Mouse (Mus musculus) spleen, postnatal 14 days (tissue): ENCODE measurements around the gene Dnase2b.

Experiments
- DNase-seq, 2 experiments: peaks; one replicate each; pipeline ENCODE4 v3.0.0; 2021 to 2022; ENCODE audit warnings: low spot score in 2 of 2

Gene Dnase2b

DNA sequence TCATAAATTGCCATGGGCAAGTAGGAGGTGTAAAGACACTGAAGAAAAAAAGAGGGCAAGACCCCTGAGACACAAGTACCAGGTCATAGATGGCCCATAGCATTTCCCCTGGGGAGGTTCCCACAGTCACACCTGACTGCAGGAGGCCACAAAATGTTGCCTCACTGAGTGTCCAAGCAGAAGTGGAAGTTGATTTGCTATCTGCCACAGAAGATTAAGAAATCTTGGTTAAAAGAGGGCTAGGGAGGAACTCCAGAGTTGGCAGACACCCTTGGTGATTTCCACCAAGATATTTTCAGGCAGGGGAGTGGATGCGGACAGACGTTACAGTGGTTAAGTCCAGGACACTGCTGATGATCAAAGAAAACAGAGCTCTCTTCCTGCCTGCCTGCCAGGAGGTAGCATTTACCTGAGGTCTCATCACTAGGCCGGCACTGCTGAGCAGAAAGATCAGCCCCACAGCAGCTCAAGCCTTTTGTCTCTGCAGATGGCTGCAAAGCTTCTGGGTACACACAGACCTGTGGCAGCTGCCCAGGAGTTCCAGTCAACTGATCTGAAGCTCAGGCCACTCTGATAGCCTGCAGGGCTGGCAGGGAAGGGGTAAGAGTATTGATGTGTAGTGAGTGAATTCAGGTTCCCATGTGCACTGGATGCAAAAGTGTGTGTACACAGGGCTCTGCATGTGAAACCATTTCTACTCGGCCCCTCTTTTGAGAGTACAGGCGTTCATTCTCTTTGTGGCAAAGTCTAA is 1.3 kb upstream of the Dnase2b start:
- no peak for DNase-seq

DNA sequence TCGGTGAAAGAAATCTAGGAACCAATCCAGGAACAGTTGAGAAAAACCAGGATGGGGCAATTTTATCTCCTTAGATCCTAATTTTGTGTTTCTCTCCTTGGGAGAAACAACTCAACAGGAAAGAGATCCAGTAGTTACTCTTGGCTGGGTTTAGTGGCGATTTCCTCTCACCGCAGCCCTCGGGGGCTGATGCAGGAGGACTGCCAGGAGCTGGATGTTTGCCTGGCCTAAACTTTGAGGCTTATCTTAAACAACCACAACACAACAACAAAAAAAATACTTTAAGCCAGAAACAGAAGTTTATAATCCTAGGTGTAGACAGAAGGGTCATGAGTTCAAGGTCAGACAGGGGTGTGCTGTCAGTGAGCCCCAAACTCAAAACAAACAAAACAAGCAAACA is 3.6 kb downstream of the Dnase2b start:
- no peak for DNase-seq

DNA sequence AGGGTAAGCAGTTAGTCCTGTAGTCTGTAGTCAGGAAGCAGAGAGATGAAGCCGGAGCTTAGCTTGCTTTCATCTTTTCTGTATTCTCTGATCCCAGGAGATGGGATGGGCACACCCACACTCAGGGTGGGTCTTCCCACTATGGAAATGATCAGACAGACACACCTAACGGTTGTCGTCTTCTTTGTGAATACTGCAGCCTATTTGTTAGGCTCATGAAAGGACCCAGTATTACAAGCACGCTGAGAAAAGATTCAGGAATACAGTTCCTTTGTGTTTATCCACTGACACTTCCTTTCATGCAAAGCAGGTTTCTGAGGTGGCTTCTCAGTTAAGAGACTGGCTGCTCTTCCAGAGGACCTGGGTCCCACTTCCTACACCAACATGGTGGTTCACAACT is 4.1 kb downstream of the Dnase2b start:
- DNase-seq: no peak

DNA sequence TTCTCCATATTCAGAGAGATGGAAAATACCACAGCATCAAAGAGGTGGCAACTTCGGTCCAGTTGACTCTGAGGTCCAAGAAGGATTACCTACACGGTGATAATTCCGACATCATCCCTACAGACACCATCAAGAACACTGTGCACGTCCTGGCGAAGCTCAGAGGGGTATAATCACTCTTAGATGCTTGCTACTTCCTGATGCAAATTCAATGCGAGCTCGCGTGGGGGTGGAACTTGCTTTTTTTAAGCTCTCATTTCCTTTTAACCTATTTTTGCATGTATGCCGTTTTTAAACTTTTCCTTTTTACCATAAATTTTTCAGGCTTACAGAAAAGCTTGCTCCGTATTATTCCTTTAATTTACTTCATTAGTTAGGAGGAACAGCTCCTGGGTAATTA is 5.1 kb downstream of the Dnase2b start:
- no peak for DNase-seq

DNA sequence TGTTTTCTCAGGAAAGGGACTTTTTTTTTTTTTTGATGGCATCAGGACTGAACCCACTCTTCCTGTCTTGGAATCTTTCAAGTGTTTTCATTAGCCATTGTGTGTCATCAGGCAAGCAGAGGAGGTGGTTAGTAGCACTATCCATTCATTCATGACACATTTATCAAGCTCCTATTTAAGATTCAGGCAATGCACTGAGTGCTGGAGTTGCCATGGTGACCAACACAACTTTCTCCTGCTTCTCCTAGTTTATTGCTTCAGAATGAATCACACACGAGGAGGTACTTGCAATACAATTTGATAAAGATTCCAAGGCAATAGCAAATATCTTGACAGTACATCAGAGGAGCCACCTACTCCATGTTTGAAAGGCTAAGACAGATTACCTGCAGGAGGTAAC is 8.0 kb downstream of the Dnase2b start:
- DNase-seq: no peak

DNA sequence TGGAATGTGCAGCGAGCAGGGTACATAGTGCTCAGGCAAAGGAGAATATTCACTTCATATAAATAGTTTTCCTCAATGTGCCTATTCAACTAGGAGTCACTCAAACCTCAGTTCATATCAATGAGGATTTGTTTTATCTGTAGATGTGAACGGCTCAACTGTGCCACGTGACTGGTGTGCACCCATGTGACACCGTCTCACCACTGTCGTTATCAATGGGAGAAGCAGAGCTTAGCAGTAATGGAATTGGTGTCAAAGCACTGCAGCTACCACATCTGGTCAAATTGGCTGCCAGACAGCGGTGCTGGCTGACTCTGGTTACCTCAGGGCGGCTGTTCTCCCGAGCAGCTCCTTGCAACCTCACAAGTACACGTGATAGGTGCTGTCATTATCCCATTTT is 10.7 kb downstream of the Dnase2b start:
- no peak for DNase-seq

DNA sequence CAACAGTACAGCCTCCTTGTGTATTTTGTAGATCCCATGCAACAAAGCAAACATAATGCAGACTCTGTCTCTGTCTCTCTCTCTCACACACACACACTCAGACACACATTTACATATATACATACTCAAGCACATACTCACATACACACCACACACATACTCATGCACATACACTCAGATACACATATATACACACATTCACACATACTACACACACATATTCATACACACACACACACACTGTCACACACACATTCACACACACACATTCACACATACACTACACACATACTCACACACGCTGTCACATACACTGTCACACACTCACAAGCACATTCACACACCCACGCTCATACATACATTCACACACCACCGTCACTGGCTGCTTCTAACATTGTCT is 12.9 kb downstream of the Dnase2b start:
- no peak for DNase-seq

DNA sequence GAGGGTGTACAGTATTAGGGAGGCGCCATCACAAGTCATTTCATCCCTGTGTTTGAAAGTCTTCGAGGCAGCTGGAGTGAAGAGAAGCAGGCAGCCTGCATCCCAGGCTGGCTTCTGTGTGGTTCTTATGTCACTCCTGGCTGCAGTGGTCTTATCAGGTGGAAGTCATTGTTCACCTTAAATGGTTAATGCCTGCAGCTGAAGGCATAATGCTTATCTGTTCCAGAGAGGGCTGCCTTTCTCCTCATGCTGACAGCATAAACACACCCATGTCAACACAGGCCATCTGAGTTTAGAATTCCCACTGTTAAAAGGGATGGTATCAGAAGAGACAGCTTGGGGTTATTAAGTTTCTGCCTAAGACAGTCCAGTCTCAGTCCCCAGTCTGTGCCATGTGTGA is 14.2 kb downstream of the Dnase2b start:
- no peak for DNase-seq

DNA sequence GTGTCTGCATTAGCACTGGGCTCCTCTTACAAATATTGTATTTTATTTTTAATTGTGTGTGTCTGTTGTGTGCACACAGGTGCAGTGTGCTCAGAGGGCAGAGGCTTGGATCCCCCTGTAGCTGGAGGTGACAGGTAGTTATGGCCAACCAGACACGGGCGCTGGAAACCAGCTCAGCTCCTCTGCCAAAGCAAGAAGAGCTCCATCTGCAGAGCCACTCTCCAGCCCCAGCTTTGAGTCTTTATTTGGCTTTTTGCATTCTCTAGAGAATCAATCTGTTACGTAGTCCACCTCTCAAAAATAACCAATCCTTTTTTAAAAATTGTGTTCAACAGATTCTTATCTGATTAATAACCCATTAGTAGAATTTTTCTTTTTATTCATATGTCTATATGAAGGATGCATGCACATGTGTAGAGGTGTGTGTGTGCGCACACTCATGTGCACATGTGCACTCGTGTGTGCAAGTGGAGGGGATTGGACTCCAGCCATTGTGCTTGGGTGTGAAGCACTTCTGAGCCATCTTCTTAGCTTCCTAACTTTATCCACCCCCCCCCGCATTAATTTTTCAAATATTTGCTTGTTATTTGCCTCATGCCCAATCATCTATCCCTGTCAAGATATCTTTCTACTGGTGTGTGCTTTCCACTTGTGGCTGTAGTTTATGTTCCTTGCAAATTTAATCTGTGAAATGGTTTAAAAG is 16.0 kb downstream of the Dnase2b start:
- DNase-seq: no peak

DNA sequence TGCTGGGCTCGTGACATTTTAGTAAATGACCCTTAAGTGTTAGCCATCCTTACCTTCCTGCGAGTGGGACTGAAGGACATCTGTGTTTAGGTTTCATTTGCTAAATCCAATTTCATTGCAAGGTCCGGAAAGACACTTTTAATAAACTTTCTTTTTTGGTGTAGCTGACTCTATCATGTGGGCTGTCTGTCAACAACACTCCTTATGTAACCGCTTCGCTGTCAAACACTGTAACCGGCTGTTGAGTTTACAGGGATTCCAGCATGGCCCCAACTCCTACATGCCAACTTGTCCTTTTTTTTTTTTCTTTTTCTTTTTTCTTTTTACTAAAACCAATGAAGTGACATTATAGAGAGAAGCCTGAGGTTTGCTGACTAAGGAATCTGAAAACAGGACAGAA is 17.0 kb downstream of the Dnase2b start:
- no peak for DNase-seq

DNA sequence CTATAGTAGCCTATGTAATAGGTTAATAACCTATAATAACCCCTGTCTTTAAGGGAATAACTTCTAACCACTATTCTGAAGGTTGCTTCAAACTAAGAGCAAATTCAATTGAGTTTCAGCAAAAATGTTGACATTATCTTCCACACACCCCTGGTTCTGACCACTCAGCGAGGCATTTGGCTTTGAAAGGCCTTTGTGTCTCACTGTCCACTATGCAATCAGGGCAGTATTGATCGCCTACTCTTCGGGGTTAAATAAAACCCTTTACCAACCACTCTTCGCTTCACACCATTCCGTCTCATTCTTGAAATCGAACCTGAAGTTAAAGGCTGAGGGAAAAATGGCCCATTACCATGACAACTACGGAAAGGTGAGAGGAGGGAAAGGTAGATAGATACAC is 18.5 kb downstream of the Dnase2b start:
- DNase-seq: no peak

DNA sequence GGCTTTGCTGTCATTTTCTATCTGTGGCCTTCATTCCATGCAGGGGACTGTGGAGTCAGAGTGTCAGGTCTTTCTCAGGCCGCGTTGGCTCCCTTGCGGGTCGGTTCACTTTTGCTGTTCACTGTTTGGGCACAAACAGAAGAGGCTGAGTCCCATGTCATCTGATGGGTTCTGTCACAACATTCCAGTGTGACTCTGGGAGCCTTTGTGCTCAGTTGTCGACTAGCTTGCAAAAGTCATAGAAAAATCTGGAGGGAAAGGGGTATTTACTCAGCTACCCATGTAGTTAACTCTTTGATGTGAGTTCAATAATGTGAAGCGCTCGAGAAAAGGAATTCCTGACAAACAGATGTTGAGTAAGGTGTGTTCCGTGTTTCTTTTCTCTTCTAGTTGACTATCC is 19.0 kb downstream of the Dnase2b start:
- DNase-seq: no peak

DNA sequence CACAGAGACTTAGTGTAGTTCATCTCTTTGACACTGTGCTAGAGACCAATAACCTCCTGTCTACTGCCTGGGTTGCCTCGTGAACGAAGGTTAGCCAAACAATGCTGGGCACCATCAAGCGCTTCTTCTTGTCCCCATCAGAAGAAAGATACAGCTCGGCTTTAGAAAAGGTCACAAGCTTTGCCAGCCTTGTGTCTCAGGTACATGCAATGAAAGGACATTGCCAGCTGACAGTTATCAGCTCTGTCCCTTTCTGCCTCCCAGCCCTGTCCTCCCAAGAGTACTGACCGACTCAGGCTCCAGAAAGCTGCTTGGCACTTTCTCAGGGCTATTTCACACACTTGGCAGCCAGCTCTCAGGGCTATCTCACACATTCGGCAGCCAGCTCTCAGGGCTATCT is 20.0 kb downstream of the Dnase2b start:
- no peak for DNase-seq

DNA sequence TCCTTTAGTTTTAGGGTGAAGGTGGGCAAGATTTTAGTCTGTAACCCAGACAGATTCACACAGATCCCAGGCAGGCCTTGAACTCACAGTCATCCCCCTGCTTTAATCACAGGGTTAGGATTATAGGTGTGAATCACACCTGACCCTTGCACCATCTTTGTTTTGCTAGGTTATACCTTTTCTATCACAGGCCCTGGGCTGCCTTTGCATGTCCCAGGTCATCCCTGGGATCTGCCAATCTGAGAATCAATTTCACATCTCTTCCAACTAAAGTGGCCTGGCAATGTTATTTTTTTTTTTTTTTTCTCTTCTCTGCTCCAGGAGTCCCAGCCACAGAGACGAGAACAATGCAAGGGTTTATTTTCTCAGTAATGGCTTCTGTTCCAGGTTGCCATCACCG is 23.8 kb downstream of the Dnase2b start:
- DNase-seq: no peak

DNA sequence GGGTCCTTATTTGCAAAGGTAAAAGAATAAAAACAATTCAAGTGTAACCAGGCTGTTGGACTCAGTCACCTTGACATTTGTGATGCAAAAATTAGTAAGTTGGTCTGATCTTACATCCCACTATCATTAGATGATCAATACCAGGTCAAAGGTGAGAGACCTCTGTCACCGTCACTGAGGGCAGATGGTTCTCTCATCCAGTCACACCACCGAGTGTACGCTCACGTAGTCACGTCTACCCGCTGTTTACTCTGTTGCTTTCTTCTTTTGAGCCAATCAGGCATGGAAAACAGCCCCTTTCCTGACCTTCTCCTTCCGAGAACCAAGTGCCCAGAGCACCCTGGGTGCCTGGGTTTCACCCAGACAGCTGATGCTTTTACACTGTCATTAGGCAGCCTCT is 24.2 kb downstream of the Dnase2b start:
- DNase-seq: no peak

DNA sequence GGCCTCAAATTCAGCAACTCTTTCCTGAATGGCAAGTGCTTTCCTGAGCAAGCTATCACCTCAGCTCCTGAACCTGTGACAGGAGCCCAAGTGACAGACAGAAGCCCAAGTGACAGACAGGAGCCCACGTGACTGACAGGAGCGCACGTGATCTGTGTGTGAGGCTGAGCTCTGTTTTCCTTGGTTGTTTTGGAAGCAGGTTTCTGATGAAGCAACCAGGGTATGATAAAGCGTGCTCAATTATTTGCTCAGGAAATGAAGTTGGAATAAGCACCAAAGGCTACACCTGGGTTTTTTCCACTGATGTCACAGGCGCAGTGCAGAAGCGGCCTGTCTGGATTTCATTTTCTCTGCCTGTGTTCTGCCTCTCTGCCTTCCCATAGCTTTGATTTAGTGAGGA is 25.9 kb downstream of the Dnase2b start:
- no peak for DNase-seq

DNA sequence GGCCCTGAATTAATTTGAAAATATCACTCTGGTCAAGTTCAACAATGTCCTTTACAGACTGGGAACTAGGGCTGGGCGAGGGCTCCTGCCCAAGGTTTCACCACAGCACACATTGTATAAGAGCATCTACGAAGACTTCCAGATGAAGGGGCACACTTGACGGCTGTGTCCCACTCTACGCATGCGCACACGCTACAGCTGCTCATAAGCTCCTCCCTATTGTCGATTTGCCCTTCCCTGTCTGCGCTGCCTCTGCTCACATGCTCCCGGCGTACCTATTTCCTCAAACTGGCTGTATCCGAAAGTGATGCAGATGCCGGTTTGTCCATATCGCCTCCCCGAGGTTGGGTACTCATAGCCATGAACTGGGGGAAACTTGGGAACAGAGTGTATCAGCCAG is 28.8 kb downstream of the Dnase2b start:
- DNase-seq: no peak

DNA sequence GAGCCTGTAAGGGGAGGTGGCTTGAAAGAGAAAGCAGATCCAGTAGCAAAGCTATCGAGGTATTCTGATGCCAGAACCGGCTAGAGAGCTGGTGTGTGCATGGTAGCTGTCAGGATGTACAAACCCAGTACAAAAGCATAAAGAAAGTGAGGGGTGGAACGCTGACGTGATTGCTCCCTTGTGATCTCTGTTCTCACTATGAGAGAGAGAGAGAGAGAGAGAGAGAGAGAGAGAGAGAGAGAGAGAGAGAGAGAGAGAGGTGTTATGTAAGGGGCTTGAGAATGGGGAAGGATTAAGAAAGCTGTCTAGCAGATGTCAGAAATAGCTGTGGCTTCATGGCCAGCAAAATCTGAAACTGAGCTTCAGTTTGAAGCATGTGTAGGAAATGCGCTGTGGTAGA is 31.5 kb downstream of the Dnase2b start:
- no peak for DNase-seq

DNA sequence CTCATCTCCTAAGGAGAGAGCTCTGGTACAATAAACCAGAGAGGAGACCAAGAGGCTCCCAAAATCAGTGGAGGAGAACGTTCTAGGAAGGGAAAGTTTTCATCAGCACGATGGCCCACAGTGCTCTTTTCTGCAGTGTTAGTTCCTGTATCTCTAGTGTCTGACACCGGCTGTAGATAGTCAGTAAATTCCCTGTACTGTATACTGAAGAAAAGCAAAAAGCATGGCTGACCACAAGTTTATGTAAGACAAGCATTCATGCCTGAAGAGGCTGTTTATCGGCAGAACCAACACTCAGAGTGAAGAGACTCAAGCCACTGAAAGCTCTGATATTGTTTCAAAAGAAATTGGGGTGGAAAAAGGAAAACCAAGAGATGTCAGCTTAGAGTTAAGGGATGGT is 31.9 kb downstream of the Dnase2b start:
- no peak for DNase-seq

DNA sequence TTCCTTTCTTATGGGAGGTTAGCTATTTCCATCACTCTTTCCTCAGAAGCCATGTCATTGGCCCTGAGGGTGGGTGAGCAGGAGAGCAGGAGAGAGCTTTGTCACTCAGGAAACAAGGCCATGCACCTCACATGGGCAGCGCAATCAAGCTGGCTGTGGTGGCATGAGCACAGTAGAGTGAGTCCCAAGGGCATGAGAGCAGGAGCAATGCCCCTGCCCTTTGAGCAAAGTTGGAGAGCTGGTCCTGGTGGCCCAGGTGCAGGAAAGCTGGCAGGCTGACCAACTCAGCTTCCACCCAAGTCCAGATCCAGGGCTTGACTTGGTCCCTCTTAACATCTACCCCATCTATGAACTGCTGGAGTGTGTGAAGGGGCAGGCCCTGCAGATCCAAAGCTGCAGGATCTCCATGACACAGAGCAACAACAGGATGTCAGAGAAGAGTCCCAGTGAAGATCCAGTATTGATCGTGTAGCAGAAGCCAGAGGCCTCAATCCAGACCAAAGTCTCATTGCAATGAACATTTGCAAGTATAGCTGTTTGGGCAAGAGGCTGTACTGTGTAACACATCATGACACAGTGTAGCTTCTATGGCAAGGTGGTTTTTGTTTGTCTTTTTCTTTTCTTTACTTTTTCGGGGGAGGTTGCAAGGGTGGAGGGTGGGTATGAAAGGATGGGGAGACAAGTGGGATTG is 35.2 kb downstream of the Dnase2b start:
- no peak for DNase-seq

DNA sequence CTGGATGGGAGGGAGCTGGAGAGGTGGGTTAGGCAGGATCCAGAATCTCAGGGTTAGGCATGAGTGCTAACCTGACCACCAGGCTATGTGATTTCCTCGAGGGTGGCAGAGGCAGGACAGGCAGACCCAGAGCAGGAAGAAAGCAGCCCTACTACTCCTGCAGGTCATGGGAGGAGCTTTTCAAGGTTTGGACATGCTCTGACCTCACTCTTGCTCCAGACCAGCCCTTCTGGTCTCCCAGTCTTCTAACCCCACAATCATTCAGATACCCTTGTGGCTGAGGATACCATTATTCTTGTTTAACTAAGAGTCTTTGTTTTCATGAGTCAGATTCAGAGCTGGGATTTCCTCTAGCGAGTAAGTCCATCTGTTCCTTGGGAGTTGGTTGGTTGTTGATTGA is 37.8 kb downstream of the Dnase2b start:
- no peak for DNase-seq

DNA sequence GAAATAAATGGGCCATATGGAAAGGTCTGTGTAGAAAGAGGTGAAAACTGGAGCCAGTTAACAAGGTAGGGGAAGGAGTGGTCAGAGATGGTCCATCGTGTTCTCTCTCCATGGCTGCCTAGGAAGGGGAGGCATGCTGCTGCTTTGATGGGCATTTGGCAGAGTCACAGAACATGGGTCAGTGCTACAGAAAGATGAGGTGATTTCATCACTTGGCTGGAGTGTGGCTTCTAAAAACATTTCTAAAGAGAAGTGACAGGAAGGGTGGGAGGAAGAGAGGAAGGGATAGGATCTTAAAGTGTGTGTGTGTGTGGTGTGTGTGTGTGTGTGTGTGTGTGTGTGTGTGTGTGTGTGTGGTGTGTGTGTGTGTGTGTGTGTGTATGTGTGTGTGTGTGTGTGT is 44.1 kb downstream of the Dnase2b start:
- no peak for DNase-seq

DNA sequence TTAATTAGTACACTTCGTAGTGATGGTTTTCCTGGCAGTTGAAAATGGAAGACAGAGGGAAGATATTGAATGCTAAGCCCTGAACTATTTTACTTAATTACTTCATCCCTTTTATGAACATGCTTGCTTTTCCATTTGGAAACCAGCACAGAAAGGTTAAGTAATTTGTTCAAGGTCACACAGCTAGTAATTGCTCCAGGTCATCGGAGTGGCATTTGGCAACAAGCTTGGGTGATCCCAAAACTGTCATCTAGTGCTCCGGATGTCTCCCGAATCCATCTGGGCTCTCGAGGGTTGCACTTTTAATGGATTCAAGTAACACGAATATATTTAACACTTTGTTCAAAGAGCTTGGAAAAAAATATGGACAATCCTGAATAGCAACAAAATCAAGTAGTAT is 44.5 kb downstream of the Dnase2b start:
- DNase-seq: no peak
